Mouse (Mus musculus) left cerebral cortex, postnatal 25 days (tissue): ENCODE data around the gene Vasn. TPM values are rescaled to one million over a fixed set of nuclear protein-coding genes. Genes with fewer than 3 reads are reported as not detected.
A peak's percentile ranks its signal among the peaks of the same experiment; 100 is the strongest.
"Not testable (repeated sequence)": the region's sequence is repeated elsewhere in the genome, so short reads cannot be mapped to it uniquely, and the experiment has no call there.

Source experiments
- DNase-seq, 2 experiments: peaks; one replicate each; pipeline ENCODE4 v3.0.0; 2022; ENCODE audit warnings: low spot score in 2 of 2, mixed read lengths in 1 of 2
- intact Hi-C: fragments of 180-260 bp; cut with DNase I; formaldehyde crosslinking; loops from one replicate; pipeline ENCODE4 v1.15.1; 2025
- total RNA-seq, 2 experiments: library from RNA; stranded (reverse); gene quantifications; 2 replicates each; pipeline ENCODE4 v1.2.3; 2021

Gene Vasn
- total RNA-seq, 2 experiments from 2014 or later: 7.5 to 9.9 TPM

DNA sequence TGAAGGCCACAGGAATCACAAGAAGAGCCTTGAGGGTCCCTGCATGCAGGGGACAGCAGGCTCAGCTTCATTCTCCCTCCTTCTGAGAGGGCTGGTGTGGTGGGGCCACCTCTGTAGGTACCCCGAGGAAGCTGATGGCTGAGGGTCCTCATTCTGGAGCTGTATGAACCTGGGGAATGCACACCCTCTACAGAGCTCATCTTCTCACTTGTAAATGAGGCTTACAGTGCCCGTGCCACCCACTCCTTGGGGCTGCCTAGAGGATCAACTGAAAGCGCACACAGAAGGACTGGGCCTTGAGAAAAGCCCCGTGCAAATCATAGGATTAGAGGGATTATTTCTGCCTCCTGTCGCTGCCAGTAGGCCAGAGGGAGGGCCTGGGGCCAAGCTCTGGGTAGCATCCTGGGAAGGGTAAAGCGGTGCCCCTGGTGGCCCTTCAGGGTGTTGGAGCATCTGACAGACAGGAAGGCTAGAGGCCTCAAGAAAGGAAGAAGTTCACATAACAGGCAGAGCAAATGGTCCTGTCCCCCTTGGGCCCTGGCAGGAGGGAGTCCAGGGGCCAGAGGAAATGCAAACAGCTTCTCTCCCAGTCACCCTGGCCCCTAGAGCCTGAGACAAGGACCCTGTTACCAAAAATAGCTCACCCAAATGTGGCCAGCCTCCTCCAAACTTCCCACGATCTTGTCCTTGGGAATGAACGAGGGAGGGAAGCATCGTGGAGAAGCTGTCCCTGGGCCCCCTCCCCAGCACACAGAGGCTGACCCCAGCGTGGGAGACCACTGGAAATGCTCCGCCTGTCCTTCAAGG is 16.2 kb downstream of the Vasn start:
- intact Hi-C loops: no loop called here
- no peak for DNase-seq

DNA sequence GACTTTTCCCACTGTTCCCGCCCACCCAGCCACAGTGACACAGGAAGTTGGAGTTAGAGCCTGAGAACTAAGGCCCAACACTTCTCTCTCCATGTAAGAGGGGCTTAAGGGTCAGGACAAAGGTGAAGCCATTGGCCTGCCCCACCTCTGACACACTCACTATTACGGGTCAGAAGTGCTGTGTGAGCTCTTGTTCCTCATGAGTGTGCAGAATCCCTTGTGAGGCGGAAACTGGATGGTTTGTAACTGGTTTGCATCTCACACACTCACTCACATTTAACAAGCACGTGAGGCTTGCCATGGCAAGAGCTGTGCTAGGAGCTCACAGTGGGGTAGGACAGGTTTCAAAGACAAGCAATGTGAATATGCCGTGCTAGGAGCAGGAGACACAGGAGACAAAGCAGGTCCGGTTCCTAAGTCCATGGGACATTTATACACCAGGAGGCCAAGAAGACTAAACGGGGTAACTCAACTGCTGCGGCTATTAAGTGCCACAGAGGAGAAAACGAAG is 16.9 kb downstream of the Vasn start:
- no peak for DNase-seq
- intact Hi-C loops: no loop called here

DNA sequence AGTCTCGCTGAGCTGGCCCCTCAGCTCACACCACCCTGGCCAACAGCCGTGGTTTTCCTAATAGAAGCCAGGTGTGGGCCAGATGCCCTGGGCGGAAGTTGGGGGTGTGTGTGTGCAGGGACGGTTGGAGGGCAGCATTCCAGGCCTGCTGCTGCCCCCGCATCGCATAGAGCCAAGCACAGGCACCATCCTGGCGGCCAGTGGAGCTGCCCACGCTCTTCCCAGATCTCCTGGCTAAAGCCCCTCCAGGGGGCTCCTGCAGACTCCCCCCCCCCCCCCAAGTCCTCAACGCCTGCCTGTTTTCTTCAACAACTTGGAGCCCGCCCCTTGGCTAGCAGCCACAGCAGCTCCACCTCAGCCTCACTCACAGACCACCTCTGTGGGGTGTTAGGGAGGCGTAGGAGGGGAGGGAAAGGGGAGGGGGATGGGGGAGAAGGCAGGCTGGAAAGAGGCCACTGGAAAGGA is 19.1 kb downstream of the Vasn start:
- peak in 1 of 2 experiments; percentile 70 for DNase-seq
- intact Hi-C loops: loop anchor here (1.0 kb wide), 1 partner anchor 17 kb away; no protein-coding TSS in a partner anchor

DNA sequence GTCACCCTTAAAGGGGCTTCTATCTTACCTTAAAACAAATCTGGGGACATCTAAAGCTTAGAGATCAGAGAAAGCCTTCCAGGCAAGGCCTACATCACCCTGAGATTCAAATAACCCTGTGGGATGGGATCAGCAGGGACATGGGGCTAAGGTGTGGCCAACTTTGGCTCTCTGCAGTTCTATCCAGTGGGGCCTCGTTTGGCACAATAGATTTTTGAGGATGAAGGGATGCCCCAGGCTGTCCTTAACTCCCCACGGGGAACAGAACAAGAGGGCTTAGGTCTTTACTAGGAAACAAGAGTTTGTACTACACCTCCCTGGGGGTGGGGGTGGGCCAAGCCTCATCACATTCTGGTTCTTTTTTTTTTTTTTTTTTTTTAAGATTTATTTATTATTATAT is 19.6 kb downstream of the Vasn start:
- no peak for DNase-seq
- intact Hi-C loops: no loop called here

DNA sequence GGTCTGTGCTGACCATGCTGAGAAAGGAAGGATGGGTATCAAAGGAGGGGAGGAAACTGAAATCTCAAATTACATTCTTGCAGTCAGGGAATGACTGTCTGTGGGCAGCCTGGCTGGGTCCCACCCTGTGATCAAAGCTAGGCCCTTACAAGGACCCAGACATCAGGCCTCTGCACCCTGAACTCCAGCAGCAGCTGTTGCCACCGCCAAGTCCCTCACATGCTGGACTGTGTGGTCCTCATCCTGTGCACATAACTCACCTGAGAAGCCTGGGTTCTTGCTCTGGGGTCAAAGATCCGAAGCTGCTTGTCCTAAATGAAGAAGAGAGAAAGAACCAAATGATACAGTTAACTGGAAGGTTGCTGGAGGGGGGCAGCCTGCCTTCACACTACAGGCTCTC is 21.9 kb downstream of the Vasn start:
- intact Hi-C loops: no loop called here
- no peak for DNase-seq

DNA sequence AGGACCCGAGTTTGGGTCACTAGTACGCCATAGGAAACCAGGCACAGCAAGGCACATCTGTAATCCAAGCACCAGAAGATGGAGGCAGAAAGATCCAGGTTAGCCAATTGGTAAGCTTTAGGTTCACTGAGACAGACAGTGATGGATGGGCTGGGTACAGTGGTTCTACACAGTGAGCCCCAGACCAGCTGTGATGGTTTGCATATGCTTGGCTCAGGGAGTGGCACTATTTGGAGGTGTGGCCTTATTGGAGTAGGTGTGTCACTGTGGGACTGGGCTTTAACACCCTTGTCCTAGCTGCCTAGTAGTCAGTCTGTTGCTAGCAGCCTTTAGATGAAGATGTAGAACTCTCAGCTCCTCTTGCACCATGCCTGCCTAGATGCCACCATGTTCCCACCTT is 24.1 kb downstream of the Vasn start:
- intact Hi-C loops: no loop called here
- DNase-seq: no peak

DNA sequence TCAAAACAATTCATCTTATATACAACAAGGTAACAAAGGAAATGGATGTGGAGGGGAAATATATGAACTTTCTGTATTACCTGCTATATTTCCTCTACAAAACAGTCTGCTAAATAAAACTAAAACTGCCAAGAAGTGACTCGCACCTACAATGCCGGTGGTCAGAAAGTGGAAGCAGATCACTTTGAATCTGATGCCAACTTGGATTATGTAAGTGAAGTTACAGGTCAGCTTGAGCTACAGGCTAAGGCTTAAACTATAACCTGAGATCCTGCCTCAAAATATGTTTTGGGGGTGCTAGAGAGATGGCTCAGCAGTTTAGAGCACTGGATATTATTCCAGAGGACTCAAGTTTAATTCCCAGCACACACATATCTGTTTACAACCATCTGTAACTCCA is 26.0 kb downstream of the Vasn start:
- DNase-seq: no peak
- intact Hi-C loops: loop anchor here (5.0 kb wide), 1 partner anchor 103 kb away; no protein-coding TSS in a partner anchor

DNA sequence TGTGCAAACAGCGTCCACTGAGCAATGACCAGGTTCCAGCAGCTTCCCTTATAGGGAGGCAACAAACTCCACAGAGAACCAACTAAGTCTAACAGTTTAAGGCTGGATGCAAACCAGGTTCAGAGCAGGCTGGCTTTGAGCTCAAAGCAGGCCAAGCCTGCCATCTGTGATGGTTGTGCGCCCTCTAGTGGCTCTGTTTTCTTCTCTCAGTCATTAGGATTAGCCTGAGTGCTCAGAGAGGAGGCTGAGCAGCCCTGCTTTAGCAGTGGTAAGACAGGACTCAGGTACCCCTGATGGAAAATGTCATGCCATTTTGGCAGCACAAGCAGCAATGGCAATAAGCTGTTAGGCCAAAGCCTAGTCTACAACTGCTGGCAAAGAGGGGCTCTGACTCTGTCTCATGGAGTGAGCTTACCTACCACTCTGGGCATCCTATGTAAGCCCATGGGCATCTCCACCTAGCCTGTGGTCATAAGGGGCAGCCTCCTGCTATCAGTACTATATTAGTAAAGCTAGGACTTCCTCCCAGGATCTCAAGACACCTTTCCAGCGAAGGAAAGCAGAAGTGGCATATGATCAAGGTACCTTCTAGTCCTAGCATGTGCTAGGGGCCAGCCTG is 27.6 kb downstream of the Vasn start:
- peak; percentile 88 to 93 for DNase-seq

DNA sequence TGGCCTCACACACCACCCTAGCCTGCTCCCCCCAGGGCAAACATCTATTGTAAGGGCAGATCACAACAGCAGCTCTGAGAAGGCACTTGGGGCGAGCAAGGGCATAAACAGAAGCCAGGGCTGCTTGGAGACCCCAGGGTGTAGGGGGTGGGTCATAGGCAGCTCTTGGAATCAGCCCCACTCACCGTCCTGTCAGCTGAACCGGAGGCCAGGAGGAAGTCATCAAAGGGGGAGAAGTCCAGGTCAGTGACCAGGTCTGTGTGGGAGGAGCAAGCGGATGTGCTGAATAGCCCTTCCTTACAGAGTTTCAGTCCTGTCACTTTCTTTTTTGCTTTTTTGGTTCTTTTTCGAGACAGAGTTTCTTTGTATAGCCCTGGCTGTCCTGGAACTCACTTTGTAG is 30.6 kb downstream of the Vasn start:
- no peak for DNase-seq
- intact Hi-C loops: no loop called here

More for the DNA sequence above, 27.6 kb downstream of the Vasn start:
- intact Hi-C loops: loop anchor here (1.0 to 5.0 kb wide), 2 partner anchors 37 to 105 kb away; no protein-coding TSS in a partner anchor

DNA sequence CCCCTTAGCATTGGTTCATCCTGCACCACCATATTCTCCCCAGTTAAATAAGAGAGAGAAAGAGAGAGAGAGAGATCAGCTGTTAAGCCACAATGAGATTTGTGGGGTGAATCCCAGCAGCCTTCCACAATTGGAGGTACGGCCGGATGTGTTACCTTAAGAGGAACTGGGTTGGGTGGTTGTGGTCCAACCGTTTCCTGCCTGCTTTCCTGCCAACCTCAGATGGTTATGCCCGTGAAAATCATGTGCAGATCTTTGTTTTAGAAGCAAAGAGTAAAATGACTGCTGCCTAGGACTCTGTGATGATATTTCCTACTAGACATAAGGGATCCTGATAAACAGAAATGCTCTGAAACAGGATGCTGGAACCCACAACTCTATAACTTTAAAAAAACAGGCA is 34.4 kb downstream of the Vasn start:
- DNase-seq: no peak
- intact Hi-C loops: no loop called here

DNA sequence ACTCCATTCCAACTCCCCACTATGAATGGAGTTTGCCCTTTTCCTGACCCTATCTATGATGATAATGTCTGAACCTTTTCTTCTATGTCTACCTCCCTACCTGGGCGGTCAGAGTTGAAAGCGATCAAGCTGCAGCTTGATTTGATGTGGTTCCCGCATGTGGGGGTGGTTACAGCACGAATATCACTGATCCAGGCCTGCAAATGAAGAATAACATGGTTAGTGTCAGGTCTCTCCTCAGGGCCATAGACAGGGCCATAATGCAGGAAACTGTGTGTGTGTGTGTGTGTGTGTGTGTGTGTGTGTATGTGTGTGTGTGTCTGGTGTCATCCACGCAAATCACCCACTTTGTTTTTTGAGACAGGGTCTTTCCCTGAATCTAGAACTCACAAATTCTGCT is 37.1 kb downstream of the Vasn start:
- intact Hi-C loops: no loop called here

DNA sequence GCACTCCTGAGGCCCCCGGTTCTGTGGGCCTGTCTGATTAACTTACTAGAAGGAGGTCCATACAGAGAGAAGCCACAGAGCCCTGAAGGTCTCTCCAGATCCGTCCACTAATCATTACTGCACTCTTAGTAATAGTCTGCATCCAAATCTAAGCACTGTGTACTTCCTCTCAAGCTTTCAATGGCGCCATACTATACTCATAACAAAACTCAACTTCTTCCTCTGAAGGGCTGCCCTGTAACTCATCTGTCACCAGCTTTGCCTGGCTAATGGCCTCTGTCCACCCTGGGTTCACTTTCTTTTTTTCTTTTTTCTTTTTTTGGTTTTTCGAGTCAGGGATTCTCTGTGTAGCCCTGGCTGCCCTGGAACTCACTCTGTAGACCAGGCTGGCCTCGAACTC is 38.3 kb downstream of the Vasn start:
- no peak for DNase-seq
- intact Hi-C loops: no loop called here

More for the DNA sequence above, 37.1 kb downstream of the Vasn start:
- no peak for DNase-seq

DNA sequence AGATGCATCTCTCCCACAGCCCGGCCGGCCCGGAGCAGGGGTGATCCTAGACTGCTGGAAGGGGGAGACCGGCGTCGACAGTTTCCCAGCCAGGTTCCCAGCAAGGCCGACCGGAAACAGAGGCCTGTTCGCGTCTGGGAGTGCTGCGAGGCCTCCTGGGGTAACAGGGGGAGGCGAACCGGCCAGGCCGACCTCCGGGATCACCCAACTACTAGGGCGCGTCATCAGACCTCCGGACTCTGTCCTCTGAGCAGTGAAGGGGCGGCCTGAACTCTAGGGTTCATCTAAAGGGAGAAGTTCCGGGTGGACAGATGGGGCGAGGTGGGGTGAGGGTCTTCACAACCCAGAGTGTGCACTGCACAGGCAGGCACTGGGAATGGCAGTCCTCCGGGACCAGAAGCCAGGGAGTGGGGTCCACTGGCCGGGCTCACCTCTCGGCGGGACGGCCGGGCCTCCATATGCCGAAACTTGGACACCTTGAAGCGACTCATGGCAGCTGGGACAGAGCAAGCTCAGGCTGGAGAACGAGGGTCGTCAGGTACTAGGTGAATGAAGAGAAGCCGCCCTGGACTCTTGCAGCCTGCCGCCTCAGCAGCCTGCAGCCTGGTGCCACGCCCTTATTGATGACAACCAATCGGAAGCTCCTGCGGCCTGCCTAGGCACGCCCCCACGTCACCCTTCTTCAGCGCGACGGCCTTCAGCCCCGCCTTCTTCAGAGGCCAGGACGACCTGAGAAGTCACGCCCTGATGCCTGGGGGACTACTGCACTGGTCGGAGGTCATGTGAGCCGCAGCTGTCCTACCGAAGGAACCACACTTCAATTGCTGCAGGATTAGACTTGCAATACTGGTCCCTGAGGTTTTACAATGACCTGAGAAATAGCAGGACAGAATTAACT is 39.6 kb downstream of the Vasn start, which contains the start of gene Coro7:
TSS of gene Coro7 (minus strand) at position 657 of the 898 bp plus-strand sequence.
- intact Hi-C loops: no loop called here

DNA sequence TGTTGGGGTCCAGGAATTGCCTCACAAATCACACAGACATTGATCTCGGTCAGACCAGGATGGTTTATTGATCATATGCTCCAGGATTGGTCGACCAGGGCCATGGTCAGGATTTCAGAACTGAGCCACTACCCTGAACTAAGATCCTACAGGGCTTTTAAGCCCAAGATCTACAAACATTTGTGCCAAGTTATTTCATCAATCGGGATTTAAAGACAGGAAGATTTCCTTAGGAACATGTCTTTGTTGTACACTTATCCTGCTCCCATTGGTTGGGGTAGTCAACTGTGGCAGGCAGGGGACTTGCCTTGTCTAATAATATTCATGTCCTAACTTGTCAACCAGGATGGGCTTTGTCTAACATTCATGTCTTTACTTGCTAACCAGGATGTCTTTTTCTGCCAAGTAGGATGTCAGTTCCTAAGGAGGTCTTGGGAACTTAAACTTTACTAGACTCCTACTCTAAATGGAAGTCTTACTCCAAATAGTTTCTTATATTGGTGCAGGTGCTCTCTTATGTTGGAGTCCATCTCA is 41.2 kb downstream of the Vasn start:
- intact Hi-C loops, DNase-seq: not testable (repeated sequence)

More for the DNA sequence above, 39.6 kb downstream of the Vasn start, which contains the start of gene Coro7:
- DNase-seq: peak; percentile 87 to 93

DNA sequence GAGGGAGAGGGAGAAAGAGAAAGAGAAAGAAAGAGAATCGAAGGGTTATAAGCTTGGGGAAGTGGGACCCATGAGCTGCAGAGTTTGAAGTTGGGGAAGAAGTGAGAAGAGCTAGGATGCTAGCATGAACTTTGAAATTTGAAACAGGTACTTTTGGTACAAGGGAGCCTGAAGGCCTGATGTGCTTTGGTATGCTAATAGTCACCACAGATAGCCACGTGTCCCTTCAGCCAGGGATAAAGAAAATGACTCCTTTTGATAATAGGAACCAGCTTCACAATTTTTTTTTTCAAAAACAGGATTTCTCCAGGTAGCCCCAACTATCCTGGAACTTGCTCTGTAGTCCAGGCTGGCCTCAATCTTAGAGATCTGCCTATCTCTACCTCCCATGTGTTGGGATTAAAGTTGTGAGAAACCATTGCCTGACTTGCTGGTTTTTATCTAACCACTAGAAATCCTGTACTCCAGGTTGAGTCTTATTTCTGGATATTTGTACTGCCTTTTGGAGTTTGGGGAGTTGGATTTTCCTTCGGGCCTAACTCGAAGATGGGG is 43.0 kb downstream of the Vasn start:
- DNase-seq: no peak
- intact Hi-C loops: no loop called here

DNA sequence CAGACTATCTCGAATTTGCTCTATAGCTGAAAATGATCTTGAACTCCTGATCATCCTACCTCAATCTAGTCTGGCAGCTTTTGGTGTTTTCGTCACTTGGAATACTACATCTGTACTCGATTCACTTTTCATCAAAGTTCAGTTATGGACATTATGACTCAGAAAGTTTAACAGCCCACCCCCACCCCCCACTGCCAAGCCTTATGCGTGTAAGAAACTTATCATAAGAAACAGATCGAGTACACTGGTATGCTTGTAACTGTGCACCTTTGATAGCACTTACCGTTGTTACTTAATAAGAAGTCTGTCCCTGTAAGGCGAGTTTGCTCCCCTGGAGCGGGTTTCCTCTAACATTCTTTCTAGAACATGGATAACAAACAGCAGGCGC is 43.4 kb downstream of the Vasn start:
- DNase-seq: no peak
- intact Hi-C loops: no loop called here

DNA sequence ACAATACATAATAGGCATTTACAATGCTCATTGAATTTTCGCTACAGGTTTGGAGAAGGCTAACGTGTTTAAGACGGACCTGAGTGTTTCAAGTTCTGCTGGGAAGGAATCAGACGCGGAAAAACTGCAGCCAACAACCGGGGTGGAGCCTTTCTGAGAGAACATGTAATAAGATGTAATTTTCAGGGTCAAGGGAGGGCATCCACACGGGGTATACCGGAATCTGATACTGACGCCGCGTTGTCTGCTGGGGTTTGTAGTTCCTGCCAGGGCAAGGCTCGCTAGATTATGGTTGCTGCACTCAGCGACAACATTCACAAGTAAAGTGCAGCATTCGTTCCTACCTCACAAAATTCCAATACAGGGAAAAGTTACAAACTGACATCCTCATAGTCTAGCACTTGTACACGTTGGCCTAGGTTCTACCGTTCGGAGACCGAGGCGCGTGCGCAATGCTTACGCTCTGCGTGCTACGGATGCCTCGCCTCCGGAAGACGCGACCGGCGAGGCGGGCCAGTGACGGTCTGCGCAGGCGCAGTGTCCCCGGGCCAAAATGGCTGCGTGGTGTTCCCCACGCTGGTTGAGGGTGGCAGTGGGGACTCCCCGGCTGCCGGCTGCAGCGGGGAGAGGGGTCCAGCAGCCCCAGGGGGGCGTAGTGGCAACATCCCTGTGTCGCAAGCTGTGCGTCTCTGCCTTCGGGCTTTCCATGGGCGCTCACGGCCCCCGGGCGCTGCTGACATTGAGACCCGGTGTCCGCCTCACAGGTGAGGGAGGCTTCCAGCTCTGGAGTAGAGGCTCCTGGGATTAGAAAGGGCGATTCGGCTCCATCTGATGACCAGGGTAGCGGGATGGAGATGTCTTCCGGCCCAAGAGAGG is 44.1 kb downstream of the Vasn start:
- peak; percentile 96 to 98 for DNase-seq
- intact Hi-C loops: no loop called here

DNA sequence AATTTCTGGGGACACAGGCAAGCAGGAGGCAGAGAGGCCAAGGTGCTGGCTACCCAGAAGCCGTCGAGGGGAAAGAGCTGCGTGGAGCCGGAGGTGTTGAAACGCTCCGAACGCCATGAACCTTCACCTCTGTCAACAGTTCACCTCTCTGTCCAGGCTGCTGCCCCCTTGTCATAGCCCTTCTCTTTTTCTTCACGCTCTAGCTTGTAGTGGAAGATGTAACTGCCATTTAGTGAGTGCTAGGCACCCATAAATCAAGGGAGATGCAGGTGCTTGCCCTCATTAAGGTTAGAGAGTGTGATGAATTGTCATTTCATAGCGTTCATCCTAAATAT is 44.7 kb downstream of the Vasn start:
- intact Hi-C loops: no loop called here
- DNase-seq: no peak
